Mouse (Mus musculus) retina, embryonic 14.5 days (tissue): ENCODE results near the gene Mrps18b.
"Not testable (repeated sequence)": the region's sequence is repeated elsewhere in the genome, so short reads cannot be mapped to it uniquely, and the experiment has no call there.

ENCODE experiments used
- DNase-seq: peaks from one replicate; pipeline ENCODE4 v3.0.0-alpha.2; 2015; ENCODE audit warnings: low spot score

Mrps18b gene

DNA sequence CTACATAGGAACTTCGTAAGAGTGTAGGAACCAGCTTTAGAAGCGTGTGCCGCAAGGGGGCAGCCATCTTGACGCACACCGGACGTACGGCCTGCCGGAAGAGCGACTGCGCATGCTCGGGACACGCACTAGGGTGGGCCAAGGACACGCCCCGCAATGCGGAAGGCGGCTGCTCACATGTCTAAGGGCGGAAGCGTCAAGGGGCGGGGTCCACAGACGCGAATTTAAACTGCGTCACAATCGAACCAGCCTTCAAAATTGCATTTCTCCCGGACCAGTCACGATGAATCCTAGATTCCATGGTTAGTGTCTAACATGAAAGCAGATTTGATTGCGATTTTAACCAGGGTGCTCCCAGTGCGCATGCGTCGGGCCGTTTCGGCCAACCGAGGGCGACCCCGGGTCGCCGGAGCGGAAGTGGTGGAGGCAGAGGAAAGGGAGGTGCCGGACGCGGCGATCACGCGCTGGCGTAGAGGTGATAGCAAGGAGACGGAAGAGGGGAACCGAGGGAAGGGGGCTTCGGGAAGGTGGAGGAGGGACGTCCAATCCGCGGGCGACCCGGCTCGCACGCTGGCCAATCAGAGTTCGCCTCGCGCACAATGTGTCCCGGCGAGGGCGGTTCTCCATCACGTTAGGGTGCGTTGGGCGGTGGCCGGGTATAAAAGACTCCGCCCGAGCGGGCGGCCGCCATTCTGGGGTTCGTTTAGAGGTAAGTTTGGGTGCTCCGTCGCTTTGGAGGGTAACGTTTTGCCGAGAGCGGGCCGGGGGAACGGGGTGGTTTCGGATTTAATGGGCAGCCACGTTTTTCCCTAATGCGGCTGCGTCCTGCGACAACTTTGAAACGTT lies at the start of gene Mrps18b, which contains the start of gene Ppp1r10:
Gene Mrps18b, minus strand, starts transcription at position 93 of the 846 bp plus-strand sequence.
Gene Ppp1r10, plus strand, starts transcription at position 138 of the 846 bp plus-strand sequence.
- peak; percentile 99 for DNase-seq

DNA sequence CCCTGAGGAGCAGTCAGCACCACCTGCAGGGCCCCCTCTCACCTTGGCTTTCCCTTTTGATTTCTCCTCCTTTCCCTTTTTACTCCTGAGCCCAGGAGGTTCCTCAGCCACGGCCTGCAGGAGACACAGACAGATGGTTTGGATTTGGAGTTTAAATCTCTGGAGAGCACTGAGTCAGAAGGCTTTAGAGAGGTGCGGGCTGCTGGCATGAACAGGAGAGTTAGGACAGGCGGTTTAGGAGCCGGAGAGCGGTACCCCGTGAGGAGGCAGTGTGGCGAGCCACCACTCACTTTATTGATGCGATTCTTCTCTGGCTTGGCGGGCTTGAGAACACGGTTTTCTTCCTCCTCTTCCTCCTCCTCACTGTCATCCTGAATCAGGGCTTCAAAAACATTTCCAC lies 47.1 kb upstream of the Mrps18b start:
- DNase-seq: no peak

DNA sequence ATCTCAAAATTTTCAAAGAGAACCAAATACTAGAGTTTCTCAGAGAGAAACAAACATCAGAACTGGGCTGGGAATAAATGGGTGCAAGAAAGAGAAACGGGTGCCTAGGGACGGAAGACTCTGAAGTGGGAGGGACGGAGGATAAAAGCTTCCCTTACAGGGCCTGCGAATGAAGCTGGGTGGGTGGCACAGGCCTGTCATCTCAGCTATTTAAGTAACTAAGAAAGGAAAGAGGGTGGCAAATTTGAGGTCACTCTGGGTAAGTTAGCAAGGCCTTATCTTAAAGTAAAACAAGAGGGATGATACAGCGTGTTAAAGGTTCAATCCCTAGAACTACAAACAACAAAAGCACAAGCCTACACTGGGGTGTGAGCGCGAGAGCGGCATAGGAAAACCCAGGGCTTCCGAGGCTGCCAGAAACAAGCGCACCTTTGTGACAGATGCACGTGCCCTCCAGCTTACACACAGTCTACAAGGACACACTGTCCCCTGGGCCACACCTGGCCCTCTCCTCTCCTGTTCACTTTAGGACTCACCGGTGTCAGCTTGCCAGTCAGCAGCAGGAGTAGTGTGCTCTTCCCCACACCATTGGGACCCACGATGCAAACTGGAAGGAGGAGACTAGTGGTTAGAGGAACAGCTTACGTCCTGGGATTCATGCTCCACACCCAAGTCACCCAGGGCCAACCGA lies 42.5 kb upstream of the Mrps18b start:
- DNase-seq: no peak

DNA sequence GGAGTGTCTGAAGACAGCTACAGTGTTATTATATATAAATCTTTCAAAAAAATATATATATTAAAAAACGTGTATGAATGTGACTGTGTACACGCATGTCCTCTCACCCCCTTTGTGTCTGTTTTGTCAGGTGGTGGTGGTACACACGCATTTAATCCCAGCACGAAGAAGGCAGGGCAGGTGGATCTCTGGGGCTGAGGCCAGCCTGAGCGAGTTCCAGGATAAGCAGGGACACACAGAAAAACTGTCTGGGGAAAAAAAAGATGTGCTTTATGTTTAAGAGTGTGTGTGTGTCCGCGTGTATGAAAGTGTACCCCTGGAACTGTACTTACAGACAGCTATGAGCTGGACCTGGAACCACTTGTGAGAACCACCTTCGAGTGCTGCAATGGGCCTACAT lies 38.5 kb upstream of the Mrps18b start:
- no peak for DNase-seq

DNA sequence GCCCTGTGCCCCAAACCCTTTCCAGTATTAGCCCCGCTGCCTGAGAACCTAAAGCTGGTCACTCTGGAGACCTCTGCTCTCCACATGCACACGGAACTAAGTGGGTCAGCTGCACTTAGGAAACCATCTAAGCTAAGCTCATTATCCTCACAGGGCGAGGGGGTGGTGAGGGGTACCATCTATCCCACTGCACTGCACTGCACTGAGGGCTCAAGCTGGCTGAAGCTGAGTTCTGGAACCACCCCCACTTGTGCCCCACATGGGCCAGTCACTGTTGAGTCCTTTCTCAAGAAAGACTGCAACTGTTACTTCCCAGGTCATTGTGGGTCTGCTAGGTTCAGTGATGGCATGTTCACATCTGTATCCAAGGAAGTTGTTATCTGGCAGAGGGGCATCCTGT lies 36.4 kb upstream of the Mrps18b start:
- DNase-seq: not testable (repeated sequence)

DNA sequence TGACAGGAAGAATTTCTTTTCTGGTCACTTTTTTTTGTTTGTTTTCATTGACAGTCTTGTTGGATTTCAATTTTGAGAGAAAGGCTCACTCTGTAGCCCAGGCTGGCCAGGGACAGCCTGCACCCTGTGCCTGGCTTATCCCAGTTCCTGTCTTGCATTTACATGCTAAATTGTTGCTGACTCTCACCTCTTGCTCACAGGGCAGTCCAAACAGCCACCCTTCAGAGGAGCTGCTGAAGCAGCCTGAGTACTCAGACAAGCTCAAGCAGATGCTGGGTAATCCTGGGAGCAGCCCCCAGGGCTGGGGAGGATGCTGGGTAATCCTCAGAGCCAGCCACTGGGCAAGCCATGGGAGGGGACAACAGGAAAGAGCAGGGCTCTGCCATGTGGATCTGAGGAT lies 34.8 kb upstream of the Mrps18b start:
- DNase-seq: not testable (repeated sequence)

DNA sequence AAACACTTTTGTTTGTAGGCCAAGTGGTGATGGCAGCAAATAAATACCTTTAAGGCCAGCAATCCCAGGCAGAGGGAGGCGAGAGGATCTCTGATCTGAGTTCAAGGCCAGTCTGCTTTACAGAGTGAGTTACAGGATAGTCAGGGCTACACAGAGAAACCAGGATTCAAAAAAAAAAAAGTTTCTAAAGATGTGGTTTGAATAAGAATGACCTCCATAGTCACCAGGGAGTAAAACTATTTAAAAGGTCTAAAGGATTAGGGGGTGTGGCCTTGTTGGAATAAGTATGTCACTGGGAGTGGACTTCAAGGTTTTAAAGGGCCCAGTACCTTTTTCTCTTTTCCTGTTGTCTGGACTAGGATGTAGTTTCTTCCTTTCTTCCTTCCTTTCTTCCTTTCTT lies 23.8 kb upstream of the Mrps18b start:
- DNase-seq: no peak

DNA sequence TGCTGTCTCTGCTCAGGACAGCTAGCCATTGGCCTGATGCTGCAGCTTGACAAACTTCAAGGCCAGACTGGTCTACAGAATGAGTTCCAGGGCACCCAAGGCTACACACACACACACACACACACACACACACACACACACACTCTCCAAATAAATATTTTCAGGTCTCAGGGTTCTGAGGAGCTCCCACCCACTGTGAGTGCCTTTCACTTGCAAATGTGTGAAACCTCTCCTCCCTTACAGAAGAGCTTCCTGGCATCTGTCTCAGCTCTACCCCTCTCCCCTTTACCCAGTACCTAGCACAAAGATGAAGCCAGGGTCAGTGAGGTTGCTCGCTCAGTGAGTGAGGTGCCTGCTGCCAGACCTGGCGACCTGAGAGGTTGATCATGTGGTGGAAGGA lies 22.9 kb upstream of the Mrps18b start:
- no peak for DNase-seq

DNA sequence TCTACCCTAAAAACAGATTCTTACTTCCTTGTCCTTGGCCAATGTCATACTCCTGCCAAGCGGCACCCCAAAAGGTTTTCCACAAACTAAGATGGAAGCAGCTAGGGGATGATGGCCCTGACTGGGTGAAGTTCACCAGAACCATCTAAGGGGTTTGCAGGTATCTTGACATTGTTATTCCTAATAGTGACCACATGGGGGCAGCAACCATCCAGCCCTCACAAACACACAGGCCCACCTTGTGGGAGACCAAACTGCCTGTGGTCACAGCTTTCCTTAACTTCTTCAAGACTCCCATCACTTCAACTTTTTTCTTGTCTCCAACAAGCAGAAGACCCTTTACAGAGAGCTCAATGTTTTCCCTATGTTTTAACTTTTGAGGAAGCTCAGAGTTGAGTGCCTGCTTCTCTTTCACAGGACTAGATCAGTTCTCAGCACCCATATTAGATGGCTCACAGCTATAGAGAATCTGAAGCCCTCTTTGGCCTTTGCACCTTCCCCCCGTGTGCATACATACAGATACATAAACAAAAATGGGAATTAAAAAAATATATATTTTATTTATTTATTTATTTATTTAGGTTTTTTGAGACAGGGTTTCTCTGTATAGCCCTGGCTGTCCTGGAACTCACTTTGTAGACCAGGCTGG lies 21.6 kb upstream of the Mrps18b start:
- DNase-seq: peak; percentile 83

DNA sequence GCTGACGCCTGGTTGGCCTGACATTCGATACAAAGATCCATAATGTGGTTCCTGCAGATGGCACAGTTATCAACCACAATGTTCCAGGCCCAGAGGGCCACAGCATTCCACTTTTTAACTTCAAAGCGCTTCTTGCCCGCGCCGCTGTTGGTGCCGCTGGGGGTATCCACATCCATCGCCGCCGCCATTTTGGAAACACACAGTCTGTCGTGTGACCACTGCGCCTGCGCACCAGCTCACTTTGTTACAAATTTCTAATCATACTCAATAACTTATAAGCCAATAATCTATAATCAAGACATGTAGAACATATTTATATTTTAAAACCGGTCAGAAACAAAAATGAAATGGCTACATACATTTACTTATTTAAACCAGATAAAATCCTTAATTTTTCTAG lies 19.6 kb upstream of the Mrps18b start:
- DNase-seq: not testable (repeated sequence)

DNA sequence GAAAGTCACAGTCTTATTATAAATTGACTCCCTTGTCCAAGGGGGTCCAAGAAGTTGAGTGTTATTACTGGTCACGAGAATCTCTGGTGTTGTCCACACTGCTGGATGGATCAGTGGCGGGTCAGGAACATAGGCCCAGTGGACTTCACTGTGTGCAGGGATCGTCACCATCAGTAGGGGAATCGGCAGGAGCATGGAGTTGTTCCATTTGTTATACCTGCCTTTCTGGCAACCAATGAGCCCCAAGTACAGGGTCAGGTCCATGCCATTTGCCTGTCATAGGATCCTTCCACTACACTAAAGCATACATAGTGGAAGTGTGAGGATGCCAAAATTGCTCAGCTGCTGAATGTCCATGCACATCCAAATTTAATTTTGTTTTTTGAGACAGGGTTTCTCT lies 16.4 kb upstream of the Mrps18b start:
- DNase-seq: no peak

DNA sequence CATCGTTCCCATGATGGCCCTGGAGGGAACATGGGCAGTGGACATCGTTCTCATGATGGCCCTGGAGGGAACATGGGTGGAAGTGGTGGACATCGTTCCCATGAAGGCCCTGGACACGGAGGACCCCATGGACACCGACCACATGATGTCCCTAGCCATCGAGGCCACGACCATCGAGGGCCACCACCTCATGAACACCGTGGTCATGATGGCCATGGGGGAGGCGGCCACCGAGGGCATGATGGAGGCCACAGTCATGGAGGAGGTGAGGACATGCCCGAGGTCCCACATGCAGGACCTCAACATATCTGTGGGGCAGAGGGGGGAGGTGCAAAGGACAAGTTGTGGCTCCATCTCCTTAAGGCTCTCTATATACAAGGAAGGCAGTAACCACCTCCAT lies 14.4 kb upstream of the Mrps18b start:
- no peak for DNase-seq

DNA sequence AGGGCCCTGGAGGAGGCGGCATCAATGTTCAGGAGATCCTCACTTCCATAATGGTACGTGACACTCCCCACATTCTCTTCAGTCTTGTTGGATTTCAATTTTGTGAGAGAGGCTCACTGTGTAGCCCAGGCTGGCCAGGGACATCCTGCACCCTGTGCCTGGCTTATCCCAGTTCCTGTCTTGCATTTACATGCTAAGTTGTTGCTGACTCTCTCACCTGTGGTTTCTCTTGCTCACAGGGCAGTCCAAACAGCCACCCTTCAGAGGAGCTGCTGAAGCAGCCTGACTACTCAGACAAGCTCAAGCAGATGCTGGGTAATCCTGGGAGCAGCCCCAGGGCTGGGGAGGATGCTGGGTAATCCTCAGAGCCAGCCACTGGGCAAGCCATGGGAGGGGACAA lies 13.3 kb upstream of the Mrps18b start:
- DNase-seq: no peak

DNA sequence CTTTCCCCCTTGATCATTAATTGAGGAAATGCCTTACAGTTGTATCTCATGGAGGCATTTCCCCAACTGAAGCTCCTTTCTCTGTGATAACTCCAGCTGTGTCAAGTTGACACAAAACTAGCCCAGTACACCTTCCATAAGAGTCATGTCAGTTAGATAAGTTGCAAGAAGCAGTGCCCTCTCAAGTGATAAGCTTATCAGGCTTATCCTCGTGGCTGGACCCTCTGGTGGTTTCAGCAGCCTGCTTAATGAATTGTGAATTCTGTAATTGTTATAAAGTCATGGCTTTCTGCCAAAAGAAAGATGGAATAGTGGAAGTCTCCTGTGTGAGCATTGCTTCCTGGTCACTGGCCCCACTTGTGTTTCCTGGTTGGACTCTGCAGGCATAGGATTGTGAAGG lies 11.3 kb upstream of the Mrps18b start:
- no peak for DNase-seq

DNA sequence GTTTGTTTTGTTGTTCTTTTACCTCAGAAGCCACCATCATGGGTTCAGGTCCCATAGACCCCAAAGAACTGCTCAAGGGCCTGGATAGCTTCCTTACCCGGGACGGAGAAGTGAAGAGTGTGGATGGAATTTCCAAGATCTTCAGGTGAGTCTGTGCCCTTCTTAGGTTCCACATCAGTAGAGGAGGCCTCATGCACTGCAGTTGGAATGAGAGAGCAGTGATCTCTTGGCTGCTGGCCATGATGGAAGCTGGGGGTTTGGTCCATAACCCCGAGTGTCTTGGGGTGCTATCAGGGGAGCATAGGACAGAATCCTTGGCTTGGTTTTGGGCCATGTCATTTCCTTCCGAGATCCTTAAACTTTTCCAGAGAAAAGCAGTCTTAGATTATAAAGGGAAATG lies 7.1 kb upstream of the Mrps18b start:
- no peak for DNase-seq

DNA sequence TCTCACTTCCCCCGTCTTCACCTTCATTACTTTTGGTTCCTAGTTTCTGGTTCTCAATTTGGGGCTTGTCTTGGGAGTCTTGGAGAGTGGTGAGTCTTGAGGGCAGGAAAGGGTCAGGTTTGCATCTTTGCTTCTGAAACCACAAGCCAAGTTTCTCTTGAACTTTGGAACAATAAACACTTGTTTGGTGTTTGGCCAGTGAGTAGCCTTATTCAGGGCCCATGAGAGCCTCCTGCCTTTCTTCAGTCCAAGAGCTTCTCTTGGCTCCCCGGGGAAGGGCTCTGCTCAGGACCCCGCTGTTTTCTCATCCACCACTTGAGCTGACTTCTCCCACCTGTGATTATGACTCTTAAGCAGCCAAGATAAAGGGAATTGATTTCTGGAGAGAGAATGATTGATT lies 6.4 kb upstream of the Mrps18b start:
- no peak for DNase-seq

DNA sequence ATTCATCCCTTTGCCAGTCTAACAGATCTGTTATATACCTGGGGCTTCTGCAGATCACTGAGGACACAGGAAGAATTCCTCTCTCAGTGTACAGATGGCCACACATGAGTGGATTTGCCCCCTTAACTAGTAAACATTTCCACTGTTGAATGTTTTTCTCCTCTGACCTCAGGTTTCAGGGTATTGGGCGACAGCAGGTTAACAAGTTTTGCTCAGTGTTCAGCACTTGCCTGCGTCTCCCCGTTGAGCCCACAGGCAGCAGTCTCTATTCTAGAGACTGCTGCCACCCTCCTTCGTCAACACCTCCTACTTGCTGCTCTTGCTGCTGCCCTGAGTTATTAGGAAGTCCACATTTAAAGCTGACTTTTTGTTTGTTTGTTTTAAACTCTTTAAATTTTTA lies 5.5 kb upstream of the Mrps18b start:
- no peak for DNase-seq

DNA sequence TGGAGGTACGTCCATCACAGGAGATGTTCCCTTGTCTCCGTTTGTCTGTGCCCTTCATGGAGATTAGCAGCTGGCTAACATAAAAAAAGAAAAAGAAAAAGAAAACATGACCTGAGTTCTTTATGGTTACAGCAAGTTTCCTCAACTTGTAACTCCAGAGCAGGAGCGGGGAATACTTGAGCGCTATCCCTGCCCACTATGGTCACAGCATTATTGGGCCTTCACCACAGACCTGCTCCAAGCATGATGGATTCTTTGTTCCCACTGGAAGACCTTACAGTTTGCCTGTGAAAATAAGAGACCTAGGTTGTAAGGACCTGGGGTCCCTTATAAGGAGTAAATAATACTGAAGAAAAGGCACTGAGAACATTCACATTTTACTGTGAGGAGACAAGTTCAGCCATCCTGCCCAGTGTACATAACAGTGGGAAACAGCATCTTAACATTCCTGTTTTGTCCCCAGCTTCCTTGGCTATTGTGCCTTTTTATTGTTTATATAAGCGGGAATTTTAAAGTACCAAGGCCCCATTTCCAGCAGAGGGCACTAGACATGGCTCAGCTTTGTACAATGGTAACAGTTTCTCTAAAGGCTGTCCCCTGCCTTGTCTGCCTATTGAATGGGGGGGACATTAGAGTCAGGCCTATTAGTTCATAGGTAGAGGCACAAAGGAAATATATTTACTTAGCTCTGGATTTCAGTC lies 4.8 kb upstream of the Mrps18b start:
- peak; percentile 74 for DNase-seq

DNA sequence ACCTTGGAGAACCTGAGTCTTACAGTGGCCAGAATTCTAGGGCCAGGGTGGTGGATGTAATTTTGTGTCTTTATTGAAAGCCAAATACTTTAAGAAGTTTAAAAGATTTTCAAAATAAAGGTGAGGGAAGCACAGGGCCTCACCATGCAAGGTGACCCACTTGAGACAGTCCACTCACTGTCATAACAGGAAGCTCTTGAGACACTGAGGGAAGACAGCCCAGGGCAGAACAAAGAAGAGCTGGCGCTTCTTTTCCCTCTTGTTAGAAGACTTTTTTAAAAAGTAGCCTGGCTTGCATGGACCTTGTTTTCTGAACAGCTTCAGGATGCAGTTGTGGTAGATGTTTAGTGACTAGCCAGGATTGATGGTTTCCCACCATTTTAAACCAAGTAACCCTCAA lies 4.2 kb upstream of the Mrps18b start:
- DNase-seq: no peak

DNA sequence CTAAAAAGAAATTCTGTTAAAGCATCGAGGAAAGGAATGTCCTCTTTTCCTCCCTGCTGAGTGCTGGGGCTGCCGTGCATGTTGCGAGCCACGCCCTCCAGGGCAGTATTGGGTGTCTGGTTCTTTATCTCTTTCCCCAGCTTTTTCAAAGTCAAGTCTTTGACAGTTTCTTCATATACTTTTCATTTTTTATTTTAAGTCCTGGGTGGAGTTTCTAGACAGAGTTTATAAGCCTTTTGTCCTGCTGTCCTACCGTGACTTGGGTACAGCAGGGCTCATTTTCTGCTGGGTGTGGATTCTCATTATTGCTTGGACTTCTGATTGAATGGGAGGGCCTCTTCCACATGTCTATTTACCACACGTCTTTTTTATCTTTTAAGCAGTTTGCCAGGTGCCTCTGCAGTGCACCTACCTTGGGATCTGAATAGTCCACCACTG lies 3.7 kb upstream of the Mrps18b start:
- DNase-seq: no peak

DNA sequence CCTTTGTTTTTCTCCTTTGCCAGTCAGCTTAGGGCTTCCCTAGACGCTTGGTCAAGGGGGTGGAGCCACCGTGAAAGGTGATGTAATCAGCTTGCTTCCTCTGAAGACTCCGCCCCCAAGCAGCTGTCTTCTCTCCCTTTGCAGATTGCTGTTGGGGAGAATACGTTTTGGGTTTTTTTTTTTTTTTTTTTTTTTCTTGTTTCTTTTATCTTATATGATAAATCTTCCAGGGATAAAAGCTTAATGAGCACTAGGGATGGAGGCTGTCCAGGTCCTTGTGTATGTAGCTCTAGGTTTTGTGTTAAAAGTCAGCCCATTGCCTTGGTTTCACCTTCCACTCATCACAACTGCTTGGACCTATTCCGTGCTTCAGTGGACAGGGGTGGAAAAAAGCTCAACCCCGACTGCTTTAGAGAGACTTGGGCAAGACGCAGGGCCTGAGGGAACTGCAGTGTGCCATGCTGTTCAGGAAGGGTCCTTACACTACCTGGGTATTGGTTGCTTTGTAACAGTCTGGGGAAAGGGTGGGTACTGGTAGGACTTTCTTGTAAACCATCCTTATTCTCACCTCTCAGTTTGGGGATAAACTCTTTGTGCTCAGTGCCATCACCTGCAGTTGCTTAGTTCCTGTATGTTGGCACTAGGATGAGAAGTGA lies 3.0 kb upstream of the Mrps18b start:
- DNase-seq: peak; percentile 97
